Mouse (Mus musculus) forebrain, postnatal 0 days (tissue): ENCODE measurements around the gene Gm42742. TPM values are rescaled to one million over a fixed set of nuclear protein-coding genes. Genes with fewer than 3 reads are reported as not detected.

ENCODE experiments used
- ATAC-seq: fragments of 200-750 bp; cut with Nextera tagmentation; 2 replicates; pipeline ENCODE4 v1.8.0; 2017; ENCODE audit warnings: mild to moderate bottlenecking, moderate library complexity
- DNase-seq: peaks from one replicate; pipeline ENCODE4 v3.0.0-alpha.2; 2015
- H3K27ac ChIP-seq: fragments of 300-500 bp; sonication (generic); 2 replicates; pipeline ENCODE4 v1.5.1; 2014; ENCODE audit warnings: low read depth, mild to moderate bottlenecking, antibody characterized with exemption, low read length, moderate library complexity, mixed read lengths
- H3K27me3 ChIP-seq: fragments of 300-500 bp; sonication (generic); 2 replicates; pipeline ENCODE4 v1.6.1; 2014; ENCODE audit warnings: mild to moderate bottlenecking, low read length, mixed read lengths; ENCODE audit not compliant: insufficient read depth
- H3K36me3 ChIP-seq: fragments of 300-500 bp; sonication (generic); 2 replicates; pipeline ENCODE4 v1.6.1; 2014; ENCODE audit warnings: mild to moderate bottlenecking, moderate library complexity; ENCODE audit not compliant: insufficient read depth
- H3K4me1 ChIP-seq: fragments of 300-500 bp; sonication (generic); 2 replicates; pipeline ENCODE4 v1.6.1; 2014; ENCODE audit warnings: antibody characterized with exemption; ENCODE audit not compliant: insufficient read depth
- H3K4me2 ChIP-seq: fragments of 300-500 bp; sonication (generic); 2 replicates; pipeline ENCODE4 v1.6.1; 2014; ENCODE audit warnings: low read depth, mild to moderate bottlenecking, moderate library complexity
- H3K4me3 ChIP-seq: fragments of 300-500 bp; sonication (generic); 2 replicates; pipeline ENCODE4 v1.5.1; 2014; ENCODE audit warnings: low read depth, low read length, mixed read lengths
- H3K9ac ChIP-seq: fragments of 300-500 bp; sonication (generic); 2 replicates; pipeline ENCODE4 v1.6.1; 2014; ENCODE audit warnings: mild to moderate bottlenecking
- H3K9me3 ChIP-seq: fragments of 300-500 bp; sonication (generic); 2 replicates; pipeline ENCODE4 v1.6.1; 2016; ENCODE audit warnings: low read length
- CTCF ChIP-seq: sonication (generic); IDR thresholded peaks from 2 replicates; pipeline ENCODE4 v1.5.1; 2016; ENCODE audit warnings: antibody characterized with exemption, control low read depth, low read depth
- WGBS: fragments of 180-500 bp; shearing (Covaris S2); extraction: QIAGEN DNeasy Blood & Tissue Kit; methylation state at CpG from one replicate; pipeline ENCODE4 v1.1.7; 2014; 5-methylcytosine and 5-hydroxymethylcytosine counted together
- polyA plus RNA-seq: library from polyadenylated mRNA; unstranded; fragments of >200 nt; fragmentation: Nextera tagmentation; extraction: Ambion mirVana; gene quantifications from 2 replicates; pipeline ENCODE4 v1.2.1, GENCODE M21; 2015
- total RNA-seq: library from RNA; depleted of rRNA; stranded (reverse); fragments of >200 nt; gene quantifications from 2 replicates; pipeline ENCODE4 v1.2.3, GENCODE M21; 2014

Gene Gm42742
- total and polyA plus RNA-seq, 2 experiments from 2014 or later: 36.7 to 49.1 TPM

DNA sequence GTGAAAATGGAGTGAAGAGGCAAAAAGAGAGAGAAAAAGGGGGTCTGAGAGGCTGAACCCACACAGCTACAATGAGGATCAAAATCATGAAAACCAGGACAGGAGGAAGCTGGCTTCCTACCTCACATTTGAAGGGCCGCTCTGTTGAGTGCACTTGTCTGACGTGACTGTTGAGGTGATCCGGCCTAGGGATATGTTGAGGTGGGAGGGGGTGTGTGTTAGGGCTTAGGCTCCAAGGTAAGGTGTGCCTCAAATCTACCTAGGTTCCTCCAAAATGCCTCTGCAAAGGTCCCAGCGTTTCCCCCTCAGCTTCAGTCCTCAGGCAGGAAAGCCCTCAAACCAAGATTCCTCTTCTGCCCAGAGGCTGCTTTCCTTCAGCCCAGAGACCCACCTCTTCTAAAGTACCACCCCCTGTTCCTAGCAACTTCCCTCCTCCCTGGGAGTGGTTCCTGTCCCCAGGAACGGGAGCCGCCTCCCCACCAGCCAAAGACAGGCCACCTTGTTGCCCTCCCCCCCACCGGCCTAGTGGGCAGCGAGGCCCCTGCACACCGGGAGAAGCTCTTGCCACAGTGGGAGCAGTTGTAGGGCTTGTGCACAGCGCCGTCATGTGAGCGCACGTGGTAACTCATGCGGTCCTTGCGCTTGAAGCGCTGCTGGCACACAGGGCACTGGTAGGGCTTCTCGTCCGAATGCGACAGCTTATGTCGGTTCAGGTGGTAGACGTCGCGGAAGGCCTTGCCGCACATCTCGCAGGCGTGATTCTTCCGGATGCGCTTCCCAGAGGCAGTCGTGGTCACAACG, 4.1 kb upstream of the Gm42742 start:
- H3K27ac ChIP-seq: peak overlapping the region; percentile 99
- H3K4me1 ChIP-seq: peaks cover 35% of the 10 kb centered on the region

GRCm38 (mm10) chr7:127023896-127024690, 3.2 kb upstream of the Gm42742 start:
- Histone ChIP-seq H3K4me2 (peak overlapping the region; percentile 87), H3K27ac (peak overlapping the region; percentile 99; the same call in 1 of the 2 replicates), H3K4me1 (peaks cover 44% of the 10 kb centered on the region), H3K36me3 (peaks cover 17% of the 10 kb centered on the region), H3K9ac (peak overlapping the region; percentile 98), H3K9me3 (no peaks in the 10 kb centered on the region), H3K27me3 (no peaks in the 10 kb centered on the region), H3K4me3 (peak overlapping the region; percentile 97)
- no peak for ATAC-seq
- no peak for TF ChIP-seq CTCF
- DNase-seq: no peak
- WGBS: 11% methylated on average over 19 of the region's 19 CpGs

More for the DNA sequence above, 4.1 kb upstream of the Gm42742 start:
- Histone ChIP-seq H3K27me3 (no peaks in the 10 kb centered on the region), H3K36me3 (peaks cover 17% of the 10 kb centered on the region), H3K4me2 (peak overlapping the region; percentile 87), H3K9ac (peak overlapping the region; percentile 98), H3K4me3 (peak overlapping the region; percentile 97), H3K9me3 (no peaks in the 10 kb centered on the region)
- DNase-seq (peak; percentile 88), ATAC-seq (peak; percentile 50)
- TF ChIP-seq CTCF: peak; percentile 86
- under 1% methylated on average over 30 of the region's 30 CpGs for WGBS

DNA sequence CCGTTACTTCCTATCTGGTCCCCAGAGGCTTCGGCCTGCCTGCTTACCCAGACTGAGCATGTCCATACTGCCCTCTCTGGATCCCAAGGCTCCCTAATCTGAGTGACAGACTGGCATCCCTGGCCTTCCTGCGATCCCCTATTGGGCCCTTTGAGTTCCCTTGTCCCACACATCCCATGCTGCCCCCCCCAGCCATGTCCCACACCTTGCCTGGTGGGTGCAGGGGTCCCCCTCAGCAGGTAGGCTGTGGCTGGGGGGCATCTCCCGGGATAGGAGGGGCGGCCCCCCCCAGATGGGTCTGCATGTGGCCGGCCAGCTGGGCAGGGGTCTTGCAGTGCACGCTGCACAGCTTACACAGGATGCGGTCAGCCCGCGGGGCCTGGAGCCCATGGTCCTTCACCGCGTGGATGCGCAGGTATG, 2.4 kb upstream of the Gm42742 start:
- no peak overlapping the region for H3K9ac ChIP-seq
- H3K36me3 ChIP-seq: peaks cover 17% of the 10 kb centered on the region
- ATAC-seq (no peak), DNase-seq (no peak)
- H3K9me3 ChIP-seq: no peaks in the 10 kb centered on the region
- TF ChIP-seq CTCF: no peak
- WGBS: 70% methylated on average over 13 of the region's 13 CpGs
- peak overlapping the region; percentile 87 for H3K4me2 ChIP-seq
- no peak overlapping the region for H3K27ac ChIP-seq
- H3K4me3 ChIP-seq: no peak overlapping the region
- H3K4me1 ChIP-seq: peaks cover 50% of the 10 kb centered on the region
- no peaks in the 10 kb centered on the region for H3K27me3 ChIP-seq

GRCm38 (mm10) chr7:127022528-127023271, 1.8 kb upstream of the Gm42742 start:
- no peak for ATAC-seq
- WGBS: 69% methylated on average over 7 of the region's 7 CpGs
- Histone ChIP-seq H3K27me3 (no peaks in the 10 kb centered on the region), H3K9ac (no peak overlapping the region), H3K27ac (no peak overlapping the region), H3K4me3 (no peak overlapping the region), H3K9me3 (no peaks in the 10 kb centered on the region), H3K4me2 (peak overlapping the region; percentile 87; the same call in 1 of the 2 replicates), H3K4me1 (peaks cover 50% of the 10 kb centered on the region), H3K36me3 (peaks cover 17% of the 10 kb centered on the region)
- TF ChIP-seq CTCF: no peak
- DNase-seq: no peak

GRCm38 (mm10) chr7:127021563-127022527, 948 bp upstream of the Gm42742 start:
- H3K4me3 ChIP-seq: peak overlapping the region; percentile 46
- WGBS: 32% methylated on average over 5 of the region's 5 CpGs
- peak overlapping the region; percentile 86 for H3K27ac ChIP-seq
- peak overlapping the region; percentile 71 for H3K9ac ChIP-seq
- peaks cover 17% of the 10 kb centered on the region for H3K36me3 ChIP-seq
- H3K27me3 ChIP-seq: no peaks in the 10 kb centered on the region
- TF ChIP-seq CTCF: 0 out of 2 replicates have a peak, but pooled peaks have one; percentile 0
- DNase-seq (peak; percentile 59), ATAC-seq (no peak)
- no peaks in the 10 kb centered on the region for H3K9me3 ChIP-seq
- H3K4me2 ChIP-seq: peak overlapping the region; percentile 88
- peaks cover 50% of the 10 kb centered on the region for H3K4me1 ChIP-seq
